Mouse (Mus musculus) brown adipose tissue, adult 24 weeks (tissue): ENCODE results near the gene Zfp827. TPM values are rescaled to one million over a fixed set of nuclear protein-coding genes. Genes with fewer than 3 reads are reported as not detected.

Source experiments
- H3K27ac ChIP-seq: fragments of 200-500 bp; replicated peaks from 2 replicates; pipeline ENCODE4 v1.5.1; 2012; ENCODE audit warnings: low read depth, mild to moderate bottlenecking, low read length
- H3K4me1 ChIP-seq: fragments of 200-500 bp; 2 replicates; pipeline ENCODE4 v1.6.1; 2012; ENCODE audit warnings: low read length, mixed read lengths; ENCODE audit not compliant: control insufficient read depth, insufficient read depth, insufficient read length
- H3K4me3 ChIP-seq: fragments of 200-500 bp; 2 replicates; pipeline ENCODE4 v1.5.1; 2012; ENCODE audit warnings: low read depth, mild to moderate bottlenecking, low read length, moderate library complexity; ENCODE audit not compliant: insufficient read depth
- polyA plus RNA-seq: library from polyadenylated mRNA; stranded (reverse); fragments of >200 nt; gene quantifications from 2 replicates; pipeline ENCODE4 v1.2.4, GENCODE M21; 2012; ENCODE audit not compliant: missing spikeins, insufficient read depth, insufficient read length

The Zfp827 gene
- polyA plus RNA-seq, 1 experiment, result 5.0 TPM

DNA sequence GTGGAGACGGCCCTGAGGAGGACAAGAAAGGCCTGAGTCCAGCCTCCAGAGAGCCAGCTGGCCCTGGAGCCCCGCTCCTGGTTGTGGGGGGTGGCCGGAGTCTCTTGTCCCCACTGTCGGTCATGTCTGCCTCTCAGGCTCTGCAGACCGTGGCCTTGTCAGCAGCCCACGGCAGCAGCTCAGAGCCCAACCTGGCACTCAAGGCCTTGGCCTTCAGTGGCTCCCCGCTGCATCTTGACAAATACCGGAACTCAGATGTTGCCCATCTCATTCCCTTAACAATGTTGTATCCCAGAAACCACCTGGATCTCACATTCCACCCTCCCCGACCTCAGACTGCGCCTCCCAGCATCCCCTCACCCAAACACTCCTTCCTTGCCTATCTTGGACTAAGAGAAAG lies 161.8 kb downstream of the Zfp827 start:
- no peak overlapping the region for H3K27ac ChIP-seq
- no peaks in the 10 kb centered on the region for H3K4me1 ChIP-seq
- H3K4me3 ChIP-seq, result no peak overlapping the region

- H3K4me1 ChIP-seq, result no peaks in the 10 kb centered on the region
- H3K27ac ChIP-seq, result no peak overlapping the region
- H3K4me3 ChIP-seq, result no peak overlapping the region
Observed at GRCm38 (mm10) chr8:79196481-79196880, 168.2 kb downstream of the Zfp827 start.

GRCm38 (mm10) chr8:79198675-79199074 lies 170.4 kb downstream of the Zfp827 start:
- Histone ChIP-seq H3K4me1 (no peaks in the 10 kb centered on the region), H3K4me3 (no peak overlapping the region), H3K27ac (no peak overlapping the region)

- no peak overlapping the region for H3K27ac ChIP-seq
- no peak overlapping the region for H3K4me3 ChIP-seq
Observed at GRCm38 (mm10) chr8:79201446-79202147, 173.4 kb downstream of the Zfp827 start.

DNA sequence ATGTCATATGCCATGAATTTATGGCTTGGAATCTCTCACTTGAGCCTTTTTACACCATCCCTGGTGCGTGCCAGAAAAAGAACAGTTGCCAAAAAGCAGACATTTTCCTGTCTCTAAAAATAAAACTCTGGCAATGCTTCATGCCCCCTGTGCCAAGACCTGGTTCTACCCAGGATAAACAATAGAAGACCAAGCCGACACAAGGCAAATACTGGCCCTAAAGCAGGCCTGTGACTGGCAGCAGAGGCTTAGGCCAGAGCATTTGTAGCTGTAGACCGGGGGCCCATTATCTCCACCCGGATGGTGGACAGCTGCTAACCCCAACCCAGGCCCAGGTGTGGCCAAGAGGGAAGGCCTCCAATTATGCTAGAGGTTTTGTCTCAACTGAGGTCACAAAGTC lies 178.7 kb downstream of the Zfp827 start:
- H3K4me1 ChIP-seq, result peaks cover 19% of the 10 kb centered on the region
- no peak overlapping the region for H3K4me3 ChIP-seq
- peak overlapping the region; percentile 77 for H3K27ac ChIP-seq

More at GRCm38 (mm10) chr8:79201446-79202147, 173.4 kb downstream of the Zfp827 start:
- peaks cover under 1% of the 10 kb centered on the region; the same call in 1 of the 2 replicates for H3K4me1 ChIP-seq

- Histone ChIP-seq H3K4me1 (peaks cover 19% of the 10 kb centered on the region), H3K4me3 (no peak overlapping the region), H3K27ac (no peak overlapping the region)
Observed at GRCm38 (mm10) chr8:79208181-79208580, 179.9 kb downstream of the Zfp827 start.

- peak overlapping the region; percentile 58 for H3K4me3 ChIP-seq
Observed at GRCm38 (mm10) chr8:79208691-79209640, 180.7 kb downstream of the Zfp827 start.

GRCm38 (mm10) chr8:79209641-79210358 lies 181.6 kb downstream of the Zfp827 start:
- Histone ChIP-seq H3K27ac (peak overlapping the region; percentile 50), H3K4me3 (peak overlapping the region; percentile 58), H3K4me1 (peaks cover 19% of the 10 kb centered on the region)

More at GRCm38 (mm10) chr8:79208691-79209640, 180.7 kb downstream of the Zfp827 start:
- peak overlapping the region; percentile 50 for H3K27ac ChIP-seq
- peaks cover 19% of the 10 kb centered on the region for H3K4me1 ChIP-seq

GRCm38 (mm10) chr8:79211630-79212029 lies 183.4 kb downstream of the Zfp827 start:
- H3K4me3 ChIP-seq, result no peak overlapping the region
- H3K4me1 ChIP-seq, result peaks cover 18% of the 10 kb centered on the region
- H3K27ac ChIP-seq, result no peak overlapping the region

DNA sequence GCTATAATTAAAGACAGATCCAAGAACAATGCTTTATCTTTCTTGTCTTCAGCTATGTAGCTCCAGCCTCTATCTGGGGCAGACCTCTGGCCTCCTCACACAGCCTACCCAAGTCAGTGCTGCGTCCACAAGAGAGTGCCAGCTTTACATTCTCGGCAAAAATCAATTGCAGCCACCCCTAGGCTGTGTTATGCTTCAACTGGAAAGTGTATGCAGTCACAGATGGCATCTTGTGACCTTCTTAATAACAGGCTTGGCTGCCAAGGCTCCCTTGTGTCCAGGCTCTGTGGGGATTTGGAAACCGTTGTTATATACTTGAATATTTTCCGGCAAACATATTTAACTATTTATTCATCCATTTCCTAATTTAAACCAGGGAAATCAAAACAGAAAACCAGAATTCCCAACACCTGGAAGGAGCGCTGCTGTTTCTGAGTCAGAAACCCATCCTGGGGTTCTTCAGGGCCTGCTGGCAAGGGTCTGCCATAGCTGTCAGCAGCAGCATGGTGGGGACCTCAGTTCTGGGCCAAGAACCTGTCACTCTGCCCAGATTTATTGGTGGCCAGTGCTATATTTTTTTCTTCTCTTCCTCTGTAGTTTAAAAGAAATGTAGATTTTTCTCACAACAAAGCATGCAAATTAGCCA lies 194.0 kb downstream of the Zfp827 start:
- no peak overlapping the region for H3K27ac ChIP-seq
- no peak overlapping the region for H3K4me3 ChIP-seq
- peaks cover 2% of the 10 kb centered on the region; the same call in 1 of the 2 replicates for H3K4me1 ChIP-seq

DNA sequence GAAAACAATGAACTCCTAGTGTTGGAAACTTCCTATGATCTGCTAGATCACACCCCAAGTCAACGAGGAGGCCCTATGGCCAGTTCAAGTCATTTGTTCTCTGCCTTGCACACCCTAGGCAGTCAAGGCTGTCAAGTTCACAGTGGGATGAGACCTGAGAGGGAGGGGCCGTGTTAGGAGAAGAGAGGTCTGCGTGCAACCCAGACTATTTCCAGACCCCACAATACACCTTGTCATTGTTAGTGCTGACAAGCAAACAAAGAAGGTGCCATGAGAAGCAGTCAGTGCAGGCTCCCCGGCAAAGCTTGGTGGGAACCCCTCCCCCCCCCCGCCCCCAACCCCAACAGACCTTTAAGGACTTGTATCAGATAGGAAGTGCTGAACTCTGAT lies 194.5 kb downstream of the Zfp827 start:
- Histone ChIP-seq H3K27ac (no peak overlapping the region), H3K4me3 (no peak overlapping the region), H3K4me1 (peaks cover 2% of the 10 kb centered on the region; the same call in 1 of the 2 replicates)

DNA sequence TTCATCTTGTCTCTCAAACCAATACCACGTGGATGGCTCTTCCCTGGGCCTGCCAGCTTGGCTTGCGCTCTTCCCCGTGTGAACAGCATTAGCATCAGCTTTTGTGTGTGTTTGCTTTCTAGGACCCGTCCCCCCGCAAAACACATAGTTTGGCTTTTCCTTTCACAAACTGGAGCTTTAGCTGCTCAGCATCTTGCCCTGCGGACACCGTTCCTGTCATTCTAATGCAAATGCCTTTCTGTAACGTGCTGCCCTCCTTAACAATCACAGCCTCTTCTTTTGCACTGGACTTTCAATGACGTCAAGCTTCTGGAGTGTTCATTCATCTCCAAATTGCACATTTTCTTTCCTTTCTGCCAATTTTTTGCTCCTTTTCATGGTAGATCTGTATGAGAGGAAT lies 196.1 kb downstream of the Zfp827 start:
- peaks cover 2% of the 10 kb centered on the region; the same call in 1 of the 2 replicates for H3K4me1 ChIP-seq
- no peak overlapping the region for H3K27ac ChIP-seq

DNA sequence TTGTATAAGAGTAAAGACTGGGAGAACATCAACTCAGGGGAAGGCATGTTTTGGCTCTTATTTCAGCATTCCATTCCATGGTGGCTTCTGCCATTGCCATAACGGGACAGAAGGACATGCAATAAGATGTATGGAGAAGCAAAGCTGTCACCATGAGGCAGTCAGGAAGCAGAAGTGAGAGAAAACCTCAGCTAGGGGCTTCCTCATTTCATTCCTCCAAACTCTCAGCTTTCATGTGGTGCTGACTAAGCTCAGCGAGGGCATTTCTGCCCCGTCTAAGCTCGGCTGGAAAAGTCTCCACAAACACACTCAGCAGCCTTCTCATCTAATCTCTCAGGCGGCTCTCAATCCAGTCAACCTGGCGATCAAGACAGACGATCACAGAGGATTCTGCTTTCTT lies 197.3 kb downstream of the Zfp827 start:
- Histone ChIP-seq H3K27ac (no peak overlapping the region; the same call in 1 of the 2 replicates), H3K4me3 (no peak overlapping the region), H3K4me1 (peaks cover 2% of the 10 kb centered on the region; the same call in 1 of the 2 replicates)

More for the DNA sequence above, 196.1 kb downstream of the Zfp827 start:
- H3K4me3 ChIP-seq, result no peak overlapping the region

DNA sequence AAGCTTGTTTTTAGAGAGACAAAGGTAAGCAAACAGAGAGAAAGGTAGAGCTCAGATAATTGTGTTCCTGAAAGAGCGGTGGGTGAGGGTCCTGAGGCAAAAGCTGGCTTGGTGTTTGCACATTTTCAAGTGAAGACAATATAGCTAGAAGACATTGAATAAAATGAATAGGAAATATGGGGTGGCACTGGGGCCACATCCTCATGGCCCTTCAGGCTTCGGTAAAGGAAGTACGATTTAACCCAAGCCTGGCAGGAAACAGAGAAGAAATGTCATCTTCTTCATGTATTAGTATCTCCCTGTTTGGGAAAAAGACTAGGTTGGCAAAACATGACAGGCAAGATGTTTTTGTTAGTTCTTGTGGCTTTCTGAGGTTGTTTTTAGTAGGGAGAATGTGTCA lies 197.8 kb downstream of the Zfp827 start:
- H3K4me1 ChIP-seq, result peaks cover 2% of the 10 kb centered on the region; the same call in 1 of the 2 replicates
- no peak overlapping the region; the same call in 1 of the 2 replicates for H3K27ac ChIP-seq
- H3K4me3 ChIP-seq, result no peak overlapping the region
